Mouse (Mus musculus): Measurements from ENCODE around the gene Igfbp2. TPM values are rescaled to one million over a fixed set of nuclear protein-coding genes. Genes with fewer than 3 reads are reported as not detected.

Gene Igfbp2
- polyA plus RNA-seq, 2 experiments: 287 to 343 TPM

GRCm38 (mm10) chr1:72858286-72858685 lies 34.0 kb downstream of the Igfbp2 start:
- DNase-seq (ENCODE audit: low spot score): no peak
- WGBS: 87% methylated on average over 9 of the region's 9 CpGs
- no peaks in the 10 kb centered on the region for H3K27me3 ChIP-seq (ENCODE audit: control insufficient read depth, insufficient read depth, low read length)
- no peak for TF ChIP-seq POLR2A (IDR thresholded peaks at IDR 0.05; ENCODE audit: borderline replicate concordance, extremely low read depth, insufficient read depth, insufficient read length)
- no peaks in the 10 kb centered on the region for H3K9me3 ChIP-seq (ENCODE audit: control insufficient read depth, low read length)
- no peak overlapping the region for H3K4me2 ChIP-seq (replicated peaks; ENCODE audit: low read depth, low read length, severe bottlenecking)
- no peak overlapping the region for H3K4me3 ChIP-seq (replicated peaks; ENCODE audit: low read length)
- no peak for ATAC-seq (ENCODE audit: low FRiP score, low read depth)
- H3K36me3 ChIP-seq (ENCODE audit: control insufficient read depth, insufficient read depth, low read length): peaks cover 55% of the 10 kb centered on the region
- no peak overlapping the region for H3K27ac ChIP-seq (replicated peaks; ENCODE audit: low read depth, low read length)
- no peak overlapping the region for H3K9ac ChIP-seq (ENCODE audit: low read depth, low read length, severe bottlenecking)
- H3K4me1 ChIP-seq (ENCODE audit: control insufficient read depth, insufficient read depth, low read length): no peaks in the 10 kb centered on the region; the same call in 1 of the 2 replicates

- H3K36me3 ChIP-seq (ENCODE audit: control insufficient read depth, insufficient read depth, low read length): peaks cover 61% of the 10 kb centered on the region
- no peak for ATAC-seq (ENCODE audit: low FRiP score, low read depth)
- no peaks in the 10 kb centered on the region; the same call in 1 of the 2 replicates for H3K4me1 ChIP-seq (ENCODE audit: control insufficient read depth, insufficient read depth, low read length)
- no peak overlapping the region for H3K9ac ChIP-seq (ENCODE audit: low read depth, low read length, severe bottlenecking)
- no peak overlapping the region for H3K4me2 ChIP-seq (replicated peaks; ENCODE audit: low read depth, low read length, severe bottlenecking)
- no peaks in the 10 kb centered on the region for H3K27me3 ChIP-seq (ENCODE audit: control insufficient read depth, insufficient read depth, low read length)
- no peak overlapping the region for H3K4me3 ChIP-seq (replicated peaks; ENCODE audit: low read length)
- DNase-seq (ENCODE audit: low spot score): no peak
- WGBS: 81% methylated on average over 5 of the region's 5 CpGs
- no peak for TF ChIP-seq POLR2A (IDR thresholded peaks at IDR 0.05; ENCODE audit: borderline replicate concordance, extremely low read depth, insufficient read depth, insufficient read length)
- no peaks in the 10 kb centered on the region for H3K9me3 ChIP-seq (ENCODE audit: control insufficient read depth, low read length)
- H3K27ac ChIP-seq (replicated peaks; ENCODE audit: low read depth, low read length): no peak overlapping the region
These were observed 34.6 kb downstream of the Igfbp2 start for GRCm38 (mm10) chr1:72858874-72859273.

GRCm38 (mm10) chr1:72859963-72860362 lies 35.7 kb downstream of the Igfbp2 start:
- ATAC-seq (ENCODE audit: low FRiP score, low read depth) (no peak), DNase-seq (ENCODE audit: low spot score) (no peak)
- Histone ChIP-seq H3K9me3 (ENCODE audit: control insufficient read depth, low read length) (no peaks in the 10 kb centered on the region), H3K9ac (ENCODE audit: low read depth, low read length, severe bottlenecking) (no peak overlapping the region), H3K4me2 (replicated peaks; ENCODE audit: low read depth, low read length, severe bottlenecking) (no peak overlapping the region), H3K27me3 (ENCODE audit: control insufficient read depth, insufficient read depth, low read length) (no peaks in the 10 kb centered on the region), H3K4me1 (ENCODE audit: control insufficient read depth, insufficient read depth, low read length) (no peaks in the 10 kb centered on the region), H3K36me3 (ENCODE audit: control insufficient read depth, insufficient read depth, low read length) (peaks cover 69% of the 10 kb centered on the region), H3K27ac (replicated peaks; ENCODE audit: low read depth, low read length) (no peak overlapping the region), H3K4me3 (replicated peaks; ENCODE audit: low read length) (no peak overlapping the region)
- no peak for TF ChIP-seq POLR2A (IDR thresholded peaks at IDR 0.05; ENCODE audit: borderline replicate concordance, extremely low read depth, insufficient read depth, insufficient read length)
- WGBS: 92% methylated on average over 9 of the region's 9 CpGs

- Histone ChIP-seq H3K4me2 (replicated peaks; ENCODE audit: low read depth, low read length, severe bottlenecking) (no peak overlapping the region), H3K27ac (replicated peaks; ENCODE audit: low read depth, low read length) (no peak overlapping the region), H3K4me1 (ENCODE audit: control insufficient read depth, insufficient read depth, low read length) (no peaks in the 10 kb centered on the region), H3K4me3 (replicated peaks; ENCODE audit: low read length) (no peak overlapping the region), H3K36me3 (ENCODE audit: control insufficient read depth, insufficient read depth, low read length) (peaks cover 74% of the 10 kb centered on the region), H3K27me3 (ENCODE audit: control insufficient read depth, insufficient read depth, low read length) (no peaks in the 10 kb centered on the region), H3K9me3 (ENCODE audit: control insufficient read depth, low read length) (no peaks in the 10 kb centered on the region), H3K9ac (ENCODE audit: low read depth, low read length, severe bottlenecking) (no peak overlapping the region)
- 88% methylated on average over 2 of the region's 2 CpGs for WGBS
- DNase-seq (ENCODE audit: low spot score) (no peak), ATAC-seq (ENCODE audit: low FRiP score, low read depth) (no peak)
- TF ChIP-seq POLR2A (IDR thresholded peaks at IDR 0.05; ENCODE audit: borderline replicate concordance, extremely low read depth, insufficient read depth, insufficient read length): no peak
These were observed 36.2 kb downstream of the Igfbp2 start for GRCm38 (mm10) chr1:72860502-72860901.

GRCm38 (mm10) chr1:72861702-72862101 lies 37.4 kb downstream of the Igfbp2 start:
- no peaks in the 10 kb centered on the region for H3K9me3 ChIP-seq (ENCODE audit: control insufficient read depth, low read length)
- H3K4me2 ChIP-seq (replicated peaks; ENCODE audit: low read depth, low read length, severe bottlenecking): no peak overlapping the region
- H3K27me3 ChIP-seq (ENCODE audit: control insufficient read depth, insufficient read depth, low read length): no peaks in the 10 kb centered on the region
- DNase-seq (ENCODE audit: low spot score): no peak
- 63% methylated on average over 2 of the region's 2 CpGs for WGBS
- ATAC-seq (ENCODE audit: low FRiP score, low read depth): no peak
- no peak for TF ChIP-seq POLR2A (IDR thresholded peaks at IDR 0.05; ENCODE audit: borderline replicate concordance, extremely low read depth, insufficient read depth, insufficient read length)
- peaks cover 7% of the 10 kb centered on the region; the same call in 1 of the 2 replicates for H3K4me1 ChIP-seq (ENCODE audit: control insufficient read depth, insufficient read depth, low read length)
- H3K4me3 ChIP-seq (replicated peaks; ENCODE audit: low read length): no peak overlapping the region
- peaks cover 81% of the 10 kb centered on the region for H3K36me3 ChIP-seq (ENCODE audit: control insufficient read depth, insufficient read depth, low read length)
- H3K9ac ChIP-seq (ENCODE audit: low read depth, low read length, severe bottlenecking): no peak overlapping the region
- H3K27ac ChIP-seq (replicated peaks; ENCODE audit: low read depth, low read length): no peak overlapping the region

GRCm38 (mm10) chr1:72862248-72862647 lies 37.9 kb downstream of the Igfbp2 start:
- Histone ChIP-seq H3K27me3 (ENCODE audit: control insufficient read depth, insufficient read depth, low read length) (no peaks in the 10 kb centered on the region), H3K4me3 (replicated peaks; ENCODE audit: low read length) (no peak overlapping the region)
- DNase-seq (ENCODE audit: low spot score): no peak

More at GRCm38 (mm10) chr1:72862248-72862647, 37.9 kb downstream of the Igfbp2 start:
- H3K4me2 ChIP-seq (replicated peaks; ENCODE audit: low read depth, low read length, severe bottlenecking): no peak overlapping the region
- H3K4me1 ChIP-seq (ENCODE audit: control insufficient read depth, insufficient read depth, low read length): peaks cover 7% of the 10 kb centered on the region; the same call in 1 of the 2 replicates
- H3K9ac ChIP-seq (ENCODE audit: low read depth, low read length, severe bottlenecking): no peak overlapping the region
- WGBS: 88% methylated on average over 21 of the region's 21 CpGs
- H3K36me3 ChIP-seq (ENCODE audit: control insufficient read depth, insufficient read depth, low read length): peaks cover 81% of the 10 kb centered on the region
- H3K9me3 ChIP-seq (ENCODE audit: control insufficient read depth, low read length): no peaks in the 10 kb centered on the region
- ATAC-seq (ENCODE audit: low FRiP score, low read depth): no peak
- H3K27ac ChIP-seq (replicated peaks; ENCODE audit: low read depth, low read length): no peak overlapping the region
- TF ChIP-seq POLR2A (IDR thresholded peaks at IDR 0.05; ENCODE audit: borderline replicate concordance, extremely low read depth, insufficient read depth, insufficient read length): no peak
